Mouse (Mus musculus): ENCODE data around the gene Crim1. TPM values are rescaled to one million over a fixed set of nuclear protein-coding genes. Genes with fewer than 3 reads are reported as not detected.

Gene Crim1
- total RNA-seq (2021), result 10 to 100 TPM; 79.6 to 82.6 TPM

DNA sequence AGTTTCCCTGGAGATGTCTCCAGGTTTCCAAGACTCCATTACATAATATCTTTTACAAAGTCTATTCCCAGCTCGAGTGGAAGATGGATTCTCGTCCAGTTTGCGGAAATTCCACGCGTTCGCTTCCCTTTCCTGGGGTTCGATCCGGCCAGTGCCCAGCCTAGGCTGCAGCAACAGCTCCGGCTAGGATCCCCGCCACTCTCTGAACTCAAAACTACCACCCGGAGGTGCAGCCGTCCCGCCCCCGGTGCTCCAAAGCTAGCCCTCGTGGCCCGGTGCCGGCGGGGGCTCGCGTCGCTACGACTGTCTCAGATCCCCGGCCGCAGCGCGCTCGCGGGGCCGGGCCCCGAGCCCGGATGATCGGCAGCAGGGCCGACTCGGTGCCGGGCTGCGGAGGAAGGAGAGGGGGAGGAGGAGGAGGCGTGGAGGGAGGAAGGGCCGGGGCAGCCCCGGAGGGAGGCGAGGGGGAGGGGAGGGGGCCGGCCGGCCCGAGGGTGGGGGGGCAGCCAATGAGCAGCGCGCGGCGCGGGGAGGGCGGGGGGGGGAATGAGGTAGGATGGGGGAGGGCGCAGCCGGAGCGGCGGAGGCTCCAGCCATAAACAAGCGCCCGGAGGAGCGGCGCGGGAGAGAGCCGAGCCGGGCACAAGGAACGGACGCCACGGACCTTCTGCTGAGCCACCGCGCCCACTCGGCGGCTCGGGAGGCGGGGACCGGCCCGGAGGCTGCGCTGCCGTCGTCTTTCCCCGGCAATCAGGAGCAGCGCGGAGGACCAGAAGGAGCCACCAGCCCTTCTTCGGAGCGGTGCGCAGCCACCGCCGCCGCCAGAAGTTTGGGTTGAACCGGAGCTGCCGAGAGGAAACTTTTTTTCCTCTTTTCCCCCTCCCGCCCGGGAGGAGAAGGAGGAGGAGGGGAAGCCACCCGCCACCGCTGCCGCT lies at the start of gene Crim1:
TSS of gene Crim1 (plus strand) at position 623 of the 935 bp plus-strand sequence.
- DNase-seq (ENCODE audit: low spot score in 2 of 2), result peak; percentile 76 to 77
- intact Hi-C loops (cut with DNase I), result loop anchor here (5.0 to 10.0 kb wide), 3 partner anchors 95 to 407 kb away; no protein-coding TSS in a partner anchor

DNA sequence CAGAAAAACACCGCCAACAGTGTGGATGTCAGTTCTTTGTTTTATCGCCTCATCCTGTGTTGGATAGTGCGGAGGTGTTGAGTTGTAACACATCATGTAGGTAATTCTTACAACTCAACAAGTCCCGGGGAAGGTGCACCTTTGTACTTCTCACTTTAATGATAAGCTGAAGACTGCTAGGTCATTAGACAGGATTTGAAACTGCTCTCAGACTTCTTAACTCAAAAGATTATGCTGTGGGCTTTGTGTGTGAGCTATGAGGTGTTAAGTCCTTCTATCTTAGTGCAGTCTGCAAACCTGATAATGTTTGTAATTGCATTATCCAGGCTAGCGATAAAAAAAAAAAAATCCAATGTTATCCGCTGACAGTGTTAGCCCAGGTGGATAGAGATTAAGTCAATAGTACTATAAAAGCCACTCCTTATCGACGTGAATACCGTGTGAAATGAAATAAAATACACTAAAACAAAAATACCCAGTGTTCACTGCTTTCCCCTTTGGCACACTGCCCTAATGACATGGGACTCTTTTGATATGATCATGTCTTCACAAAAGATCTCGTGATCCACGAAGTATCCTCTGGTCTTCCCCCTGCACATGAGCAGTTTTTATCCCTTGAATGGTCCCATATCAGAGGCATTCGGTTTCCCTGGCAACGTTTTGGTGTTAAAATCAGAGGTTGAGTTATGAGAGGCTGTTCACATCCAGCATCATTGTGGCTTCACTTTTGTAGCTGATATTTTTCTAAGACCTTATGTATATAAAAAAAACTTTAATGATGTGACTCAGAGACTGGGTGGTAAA lies 48.4 kb upstream of the Crim1 start:
- no peak for DNase-seq (ENCODE audit: low spot score in 2 of 2)
- intact Hi-C loops (cut with DNase I), result no loop called here

DNA sequence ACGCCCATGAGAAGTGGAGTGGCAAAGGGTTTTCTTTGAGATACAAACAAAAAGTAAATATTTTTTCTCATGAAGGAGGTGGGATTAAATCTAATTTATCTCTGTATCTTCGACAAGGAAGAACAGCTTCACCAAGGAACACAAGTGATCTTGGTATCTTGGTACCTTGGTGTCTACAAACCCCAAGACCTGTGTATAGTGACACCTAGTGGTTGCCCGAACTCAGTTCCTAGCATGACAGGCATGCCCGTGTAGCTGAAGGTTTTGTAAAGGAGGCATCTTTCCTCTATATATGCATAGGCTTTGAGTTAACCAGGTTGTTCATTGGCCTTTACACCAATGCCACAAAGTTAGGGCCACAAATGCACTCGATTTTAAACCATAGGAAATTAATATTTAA lies 36.8 kb upstream of the Crim1 start:
- DNase-seq (ENCODE audit: low spot score in 2 of 2), result peak; percentile 29 to 54
- intact Hi-C loops (cut with DNase I), result no loop called here

DNA sequence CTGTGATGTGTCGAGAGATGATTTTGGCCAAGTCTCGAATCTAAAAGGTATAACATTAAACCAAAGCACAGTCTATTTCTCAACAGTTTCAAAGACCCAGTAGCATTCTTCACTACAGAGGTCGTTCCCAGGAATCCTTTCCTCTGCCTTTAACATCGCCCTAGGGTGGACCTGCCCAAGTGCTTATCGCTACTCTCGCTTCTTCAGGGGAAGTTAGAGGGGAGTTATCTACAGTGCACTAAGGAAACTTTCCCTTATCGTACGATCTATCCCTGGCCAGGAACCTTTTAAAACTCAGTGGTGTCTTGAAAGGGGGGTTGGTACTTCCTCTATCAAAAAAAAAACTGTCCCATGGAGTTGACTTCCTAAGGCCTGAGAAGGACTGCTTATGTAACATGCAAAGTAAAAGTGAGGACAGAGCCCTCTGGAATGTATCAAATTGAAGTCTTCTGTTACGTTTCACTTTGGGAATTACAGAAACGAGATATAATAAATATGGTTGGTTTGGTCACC lies 36.3 kb upstream of the Crim1 start:
- intact Hi-C loops (cut with DNase I), result no loop called here
- DNase-seq (ENCODE audit: low spot score in 2 of 2), result no peak

DNA sequence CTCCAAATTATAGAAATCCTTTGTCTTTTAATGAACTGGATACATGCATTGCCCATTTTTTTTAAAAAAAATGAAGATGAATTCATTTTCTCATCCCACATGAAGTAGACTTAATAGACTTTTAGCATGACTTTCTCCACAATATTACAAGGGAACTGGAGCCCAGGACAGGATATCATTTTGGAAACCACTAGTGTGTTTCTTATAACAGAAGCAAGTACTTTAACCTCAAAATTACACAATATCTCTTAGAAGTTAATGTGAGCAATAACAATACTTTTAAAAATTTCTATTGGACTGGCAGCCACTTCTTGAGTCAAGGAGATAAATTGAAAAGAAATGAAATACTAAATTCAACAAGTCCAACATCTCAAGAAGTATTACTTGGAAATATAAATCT lies 34.2 kb upstream of the Crim1 start:
- DNase-seq (ENCODE audit: low spot score in 2 of 2), result no peak
- intact Hi-C loops (cut with DNase I), result no loop called here

DNA sequence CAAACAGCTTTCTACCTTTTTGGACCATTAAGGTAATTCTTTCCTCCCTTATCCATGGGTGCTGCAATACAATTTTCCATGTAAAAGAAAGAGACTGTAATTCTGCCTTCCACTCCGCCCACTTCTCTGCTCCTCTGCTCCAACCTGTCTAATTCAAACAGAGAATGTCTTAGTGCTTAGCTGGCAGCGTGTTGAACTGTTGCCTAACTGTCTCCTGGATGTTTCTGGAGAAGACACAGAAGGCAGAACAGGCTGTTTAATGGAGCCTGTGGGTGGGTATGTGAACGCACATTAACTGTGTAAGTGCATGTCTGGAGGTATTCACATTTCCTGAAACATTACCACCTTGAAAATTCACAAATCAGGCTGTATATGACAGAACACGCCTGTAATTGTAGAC lies 33.5 kb upstream of the Crim1 start:
- intact Hi-C loops (cut with DNase I), result no loop called here
- peak; percentile 9 to 17 for DNase-seq (ENCODE audit: low spot score in 2 of 2)

DNA sequence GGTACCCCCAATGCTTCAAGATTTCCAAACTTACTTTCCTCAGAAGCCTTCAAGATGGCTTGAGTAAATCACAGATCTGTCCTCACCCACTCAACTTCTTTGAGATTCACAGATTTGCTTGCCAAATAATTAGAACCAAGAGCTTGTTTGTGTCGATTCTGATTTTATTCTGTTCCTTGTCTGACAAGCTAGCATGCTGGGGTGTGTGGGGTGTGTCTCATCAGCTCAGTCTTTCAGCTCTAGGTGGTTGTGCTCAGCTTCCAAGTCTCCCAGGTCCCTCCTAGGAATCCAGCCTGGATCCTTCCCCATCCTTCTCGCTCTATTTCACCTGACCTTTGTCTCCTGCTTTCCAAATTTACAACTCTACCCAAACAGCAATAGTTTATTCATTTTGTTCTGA lies 27.7 kb upstream of the Crim1 start:
- intact Hi-C loops (cut with DNase I), result no loop called here
- DNase-seq (ENCODE audit: low spot score in 2 of 2), result no peak

DNA sequence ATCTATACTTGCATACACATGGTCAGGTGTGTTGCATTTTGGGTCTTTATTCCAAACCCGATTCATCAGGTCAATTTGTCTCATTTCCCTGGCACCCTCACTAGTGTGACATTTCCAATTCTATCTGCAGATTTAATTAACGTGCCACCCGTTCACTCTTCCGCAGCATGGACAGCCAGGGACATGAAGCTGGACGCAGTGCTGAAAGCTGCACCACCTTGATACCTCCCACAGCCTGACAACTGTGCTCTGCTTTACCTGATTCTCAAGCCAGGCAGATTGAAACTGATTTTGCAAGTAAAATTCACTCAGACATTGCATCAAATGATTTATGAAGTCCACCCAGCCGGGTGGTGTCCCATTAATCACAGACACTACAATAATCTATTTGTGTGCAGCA lies 19.3 kb upstream of the Crim1 start:
- intact Hi-C loops (cut with DNase I), result no loop called here
- DNase-seq (ENCODE audit: low spot score in 2 of 2), result no peak

DNA sequence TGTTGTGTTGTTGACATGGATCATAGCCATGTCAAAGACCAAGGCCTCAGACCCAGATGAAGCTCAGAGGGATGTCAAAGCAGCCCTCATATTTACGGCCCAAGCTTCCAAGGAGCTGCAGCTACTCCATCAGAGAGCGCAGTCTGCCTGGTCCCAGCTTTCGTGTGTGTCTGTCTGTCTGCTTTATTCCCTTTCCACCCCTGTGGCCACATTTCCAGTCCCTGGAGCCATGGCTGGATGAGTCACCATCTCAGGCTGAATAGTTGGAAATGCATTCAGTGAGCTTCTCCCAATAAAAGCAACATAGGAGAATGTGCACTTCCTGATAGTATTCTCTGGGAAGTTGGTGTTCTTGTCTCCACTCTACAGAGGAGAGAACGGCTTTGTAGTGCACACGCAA lies 3.9 kb upstream of the Crim1 start:
- intact Hi-C loops (cut with DNase I), result loop anchor here (5.0 to 10.0 kb wide), 2 partner anchors 239 to 411 kb away; no protein-coding TSS in a partner anchor

DNA sequence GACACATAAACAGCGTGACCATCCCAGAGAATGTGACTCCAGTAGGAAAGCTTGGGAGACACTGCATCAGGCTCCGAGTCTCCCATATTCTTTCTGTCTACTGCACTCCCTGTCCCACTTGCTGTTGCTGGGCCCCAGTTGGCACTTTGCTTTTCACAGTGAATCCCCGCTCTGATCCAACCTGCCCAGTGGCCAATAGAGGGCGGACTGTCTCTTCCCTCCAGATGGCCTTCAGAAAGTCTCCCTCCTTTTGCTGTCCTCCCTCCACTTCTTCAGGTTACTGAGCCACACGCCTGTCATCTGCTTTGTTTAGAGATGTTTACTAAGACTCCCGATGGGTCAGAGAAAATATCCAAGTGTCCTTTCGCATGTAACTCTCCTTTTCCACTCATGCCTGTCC lies 2.9 kb upstream of the Crim1 start:
- DNase-seq (ENCODE audit: low spot score in 2 of 2), result peak in 1 of 2 experiments; percentile 23
- intact Hi-C loops (cut with DNase I), result loop anchor here (5.0 to 10.0 kb wide), 2 partner anchors 238 to 410 kb away; no protein-coding TSS in a partner anchor

More for the DNA sequence above, 3.9 kb upstream of the Crim1 start:
- no peak for DNase-seq (ENCODE audit: low spot score in 2 of 2)

DNA sequence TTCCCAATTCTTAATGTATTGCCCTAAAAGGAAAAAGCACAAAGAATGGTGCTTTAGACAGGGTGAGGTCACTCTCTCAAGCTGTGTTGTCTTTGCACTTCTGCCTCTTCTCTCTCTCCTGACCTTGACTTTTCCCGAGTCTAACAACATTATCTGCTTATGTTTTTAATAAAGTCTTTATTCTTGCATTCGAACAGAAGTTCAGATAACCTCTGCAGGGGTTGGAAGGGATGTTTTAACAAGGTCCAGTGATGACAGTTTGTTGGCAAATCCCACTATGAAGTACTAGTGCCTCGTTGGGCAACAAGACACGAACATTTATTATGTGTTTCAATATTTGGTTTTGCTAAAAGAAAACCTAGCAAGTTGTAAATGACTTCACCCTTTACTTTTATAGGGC lies 1.9 kb upstream of the Crim1 start:
- no peak for DNase-seq (ENCODE audit: low spot score in 2 of 2)
- intact Hi-C loops (cut with DNase I), result loop anchor here (5.0 to 10.0 kb wide), 2 partner anchors 237 to 409 kb away; no protein-coding TSS in a partner anchor

DNA sequence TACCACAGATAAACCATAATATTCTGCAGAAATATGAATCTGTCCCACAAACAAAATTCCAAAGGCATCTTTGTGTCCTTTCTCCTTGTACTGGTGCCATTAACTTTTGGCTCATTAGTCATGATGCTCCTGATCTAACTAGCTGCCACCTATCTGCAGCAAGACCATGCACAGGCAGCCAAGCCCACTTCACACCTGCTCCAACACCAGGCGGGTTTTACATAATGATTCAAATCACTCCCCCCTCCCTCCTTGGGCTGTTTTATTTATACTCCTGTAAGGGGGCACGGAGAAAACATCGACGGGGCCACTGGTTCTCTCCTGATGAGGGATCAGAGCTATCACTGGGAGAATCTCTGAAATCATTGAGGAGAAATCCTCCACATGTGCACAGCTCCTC lies 1.2 kb upstream of the Crim1 start:
- no peak for DNase-seq (ENCODE audit: low spot score in 2 of 2)
- intact Hi-C loops (cut with DNase I), result loop anchor here (5.0 to 10.0 kb wide), 2 partner anchors 236 to 408 kb away; no protein-coding TSS in a partner anchor

DNA sequence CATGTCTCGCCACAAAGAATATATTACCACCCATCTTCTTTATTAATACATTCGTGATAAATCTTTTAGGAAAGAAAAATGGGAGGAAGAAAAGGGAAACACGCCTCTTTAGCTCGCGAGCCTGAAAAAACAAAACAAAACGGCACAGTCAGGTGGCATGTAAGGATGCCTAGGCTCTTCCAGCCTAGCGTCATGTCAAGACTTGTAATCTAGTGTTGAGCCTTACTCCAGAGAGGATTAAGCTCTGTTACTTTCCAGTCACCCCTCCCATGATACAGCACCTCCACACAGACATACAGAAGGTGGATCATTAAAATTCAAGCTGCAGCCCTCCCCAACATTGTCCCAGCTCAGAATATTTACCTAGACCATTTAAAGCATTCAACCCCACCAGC lies 820 bp upstream of the Crim1 start:
- intact Hi-C loops (cut with DNase I), result loop anchor here (5.0 to 10.0 kb wide), 2 partner anchors 236 to 408 kb away; no protein-coding TSS in a partner anchor
- no peak for DNase-seq (ENCODE audit: low spot score in 2 of 2)

DNA sequence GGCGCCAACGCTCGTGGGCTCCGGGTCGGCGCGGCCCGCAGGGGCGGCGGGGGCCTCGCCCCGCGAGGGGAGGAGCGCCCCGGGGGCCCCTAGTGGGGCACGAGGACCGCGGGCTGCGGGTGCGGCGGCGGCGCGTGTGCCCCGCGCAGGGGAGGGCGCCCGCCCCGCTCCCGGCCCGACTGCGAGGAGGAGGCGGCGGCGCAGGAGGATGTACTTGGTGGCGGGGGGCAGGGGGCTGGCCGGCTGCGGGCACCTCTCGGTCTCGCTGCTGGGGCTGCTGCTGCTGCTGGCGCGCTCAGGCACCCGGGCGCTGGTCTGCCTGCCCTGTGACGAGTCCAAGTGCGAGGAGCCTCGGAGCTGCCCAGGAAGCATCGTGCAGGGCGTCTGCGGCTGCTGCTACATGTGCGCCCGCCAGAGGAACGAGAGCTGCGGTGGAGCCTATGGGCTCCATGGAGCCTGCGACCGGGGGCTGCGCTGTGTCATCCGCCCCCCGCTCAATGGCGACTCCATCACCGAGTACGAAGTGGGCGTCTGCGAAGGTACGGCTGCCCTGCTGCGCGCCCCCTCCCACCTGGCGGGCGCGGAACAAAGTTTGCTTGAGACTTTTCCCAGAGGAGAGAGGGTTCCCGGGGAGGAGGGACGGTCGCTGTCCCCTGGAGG lies 643 bp downstream of the Crim1 start:
- DNase-seq (ENCODE audit: low spot score in 2 of 2), result peak; percentile 58 to 63
- intact Hi-C loops (cut with DNase I), result loop anchor here (10.0 kb wide), 1 partner anchor 94 kb away; no protein-coding TSS in a partner anchor

DNA sequence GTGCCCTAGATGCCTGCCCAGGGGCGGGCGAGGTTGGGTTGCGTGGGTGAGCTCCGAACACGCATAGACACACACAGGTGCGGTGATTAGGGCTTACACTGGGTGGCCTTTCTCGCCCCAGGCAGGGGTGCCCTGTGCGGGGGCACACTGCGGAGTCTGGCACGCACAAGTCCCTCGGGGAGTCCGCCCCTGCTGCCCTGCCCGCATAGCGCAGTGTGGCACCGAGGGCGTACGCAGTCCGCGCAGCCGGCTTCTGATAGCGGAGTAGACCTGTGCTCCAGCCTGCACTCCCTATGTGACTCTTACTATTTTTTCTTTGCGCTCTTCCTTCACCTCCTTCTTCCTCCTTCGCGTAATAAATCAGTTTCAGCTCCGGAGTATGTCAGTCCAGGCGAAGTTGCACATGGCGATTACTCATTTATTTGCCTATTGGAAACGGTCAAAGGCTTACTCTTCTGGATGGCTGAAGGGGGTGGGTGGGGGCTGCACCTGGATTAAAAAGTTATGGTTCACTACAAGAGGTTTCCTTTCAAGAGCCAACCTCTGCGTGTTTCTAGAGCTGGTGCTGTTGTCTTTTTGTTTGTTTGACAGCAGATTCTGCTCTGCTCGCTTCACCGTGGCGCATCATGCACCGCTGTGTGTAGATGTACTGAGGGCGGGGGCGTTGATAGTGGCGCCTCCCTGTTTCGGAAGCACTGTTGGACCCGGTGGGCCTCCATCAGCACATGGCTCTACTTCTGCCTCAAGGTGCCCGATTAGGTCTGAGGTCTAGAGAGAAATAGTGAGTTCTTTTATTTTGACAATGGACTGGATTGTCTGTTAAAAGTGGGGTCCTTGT lies 1.4 kb downstream of the Crim1 start:
- DNase-seq (ENCODE audit: low spot score in 2 of 2), result peak in 1 of 2 experiments; percentile 43
- intact Hi-C loops (cut with DNase I), result loop anchor here (10.0 kb wide), 1 partner anchor 93 kb away; no protein-coding TSS in a partner anchor

DNA sequence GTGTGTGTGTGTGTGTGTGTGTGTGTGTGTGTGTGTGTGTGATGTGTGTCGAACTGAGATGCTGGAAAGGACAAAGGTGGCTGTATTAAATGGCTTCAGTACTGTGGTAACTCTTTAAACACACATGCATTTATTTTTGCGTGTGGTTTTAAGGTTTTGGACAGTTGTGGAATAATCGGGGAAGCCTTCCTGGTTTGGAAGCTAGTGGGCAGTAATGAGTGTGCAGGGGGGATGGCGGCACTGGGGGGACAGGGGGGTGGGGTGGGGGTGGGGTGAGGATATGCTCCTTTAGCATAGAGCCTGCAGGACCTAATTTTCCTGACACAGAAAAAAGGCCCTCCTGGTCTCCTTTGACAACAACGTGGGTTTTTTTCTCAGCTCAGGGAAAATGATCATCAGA lies 2.2 kb downstream of the Crim1 start:
- intact Hi-C loops (cut with DNase I), result loop anchor here (10.0 kb wide), 1 partner anchor 93 kb away; no protein-coding TSS in a partner anchor
- DNase-seq (ENCODE audit: low spot score in 2 of 2), result no peak

DNA sequence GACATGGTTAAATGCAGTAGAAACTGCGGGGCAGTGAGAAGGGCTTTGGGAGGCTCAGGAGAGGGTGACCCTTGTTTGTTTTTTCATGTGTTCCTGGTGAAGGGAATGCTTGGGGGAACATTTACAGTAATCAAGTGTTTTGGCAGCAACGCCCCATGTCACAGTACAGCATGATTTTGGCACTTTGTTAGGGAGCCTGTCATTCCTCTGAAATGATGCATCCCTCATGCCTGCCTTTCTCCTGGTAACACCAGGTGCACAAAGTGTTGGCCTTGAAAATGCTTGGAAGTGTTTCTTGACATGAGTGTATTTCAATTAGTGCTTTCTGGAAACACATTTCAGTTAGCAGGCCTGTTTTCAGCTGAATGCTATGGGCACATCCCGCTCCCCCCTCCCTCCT lies 2.7 kb downstream of the Crim1 start:
- intact Hi-C loops (cut with DNase I), result loop anchor here (10.0 kb wide), 1 partner anchor 92 kb away; no protein-coding TSS in a partner anchor

DNA sequence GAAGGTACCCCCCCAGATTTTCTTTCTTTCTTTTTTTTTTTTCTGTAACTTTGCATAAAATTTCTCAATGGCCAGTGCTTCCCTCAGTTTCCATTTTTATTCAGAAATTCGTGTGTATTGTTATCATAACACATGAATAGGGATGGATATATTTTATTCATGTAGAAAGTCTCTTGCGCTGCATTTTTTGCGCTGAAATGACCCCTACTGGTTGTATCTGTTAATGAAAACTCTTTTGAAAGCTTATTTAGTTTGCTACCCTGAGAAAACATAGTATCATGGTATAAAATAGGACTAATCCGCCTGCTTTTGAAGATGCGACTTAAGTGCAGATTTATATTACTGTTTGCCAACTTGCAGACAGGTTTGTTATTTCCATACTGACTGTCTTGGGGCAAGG lies 3.4 kb downstream of the Crim1 start:
- DNase-seq (ENCODE audit: low spot score in 2 of 2), result no peak

More for the DNA sequence above, 2.7 kb downstream of the Crim1 start:
- DNase-seq (ENCODE audit: low spot score in 2 of 2), result no peak

More for the DNA sequence above, 3.4 kb downstream of the Crim1 start:
- intact Hi-C loops (cut with DNase I), result loop anchor here (10.0 kb wide), 1 partner anchor 91 kb away; no protein-coding TSS in a partner anchor

Data from left cerebral cortex, postnatal 36 days (tissue).